Mouse (Mus musculus) stomach, embryonic 14.5 days (tissue): Measurements from ENCODE around the gene Zkscan17. TPM values are rescaled to one million over a fixed set of nuclear protein-coding genes. Genes with fewer than 3 reads are reported as not detected.

Experiments
- ATAC-seq: fragments of 200-750 bp; cut with Nextera tagmentation; 2 replicates; pipeline ENCODE4 v1.8.0; 2017; ENCODE audit warnings: low read depth, moderate TSS enrichment; ENCODE audit not compliant: insufficient number of reproducible peaks, insufficient read depth, low FRiP score
- H3K27ac ChIP-seq: fragments of 300-500 bp; sonication (generic); 2 replicates; pipeline ENCODE4 v1.5.1; 2014; ENCODE audit warnings: mild to moderate bottlenecking, low read length, moderate library complexity, mixed read lengths
- H3K27me3 ChIP-seq: fragments of 300-500 bp; sonication (generic); 2 replicates; pipeline ENCODE4 v1.6.1; 2014; ENCODE audit warnings: low read length, control low read depth, mixed read lengths; ENCODE audit not compliant: control insufficient read depth, insufficient read depth
- H3K36me3 ChIP-seq: fragments of 300-500 bp; sonication (generic); 2 replicates; pipeline ENCODE4 v1.6.1; 2014; ENCODE audit warnings: mild to moderate bottlenecking, control low read depth, low read length, moderate library complexity, mixed read lengths; ENCODE audit not compliant: control insufficient read depth, insufficient read depth
- H3K4me1 ChIP-seq: fragments of 300-500 bp; sonication (generic); 2 replicates; pipeline ENCODE4 v1.6.1; 2014; ENCODE audit warnings: low read length, control low read depth, mixed read lengths; ENCODE audit not compliant: control insufficient read depth, insufficient read depth
- H3K4me2 ChIP-seq: fragments of 300-500 bp; sonication (generic); replicated peaks from 2 replicates; pipeline ENCODE4 v1.6.1; 2014; ENCODE audit warnings: low read depth, low read length, control low read depth
- H3K4me3 ChIP-seq: fragments of 300-500 bp; sonication (generic); 2 replicates; pipeline ENCODE4 v1.5.1; 2014; ENCODE audit warnings: low read depth, low read length, control low read depth
- H3K9ac ChIP-seq: fragments of 300-500 bp; sonication (generic); replicated peaks from 2 replicates; pipeline ENCODE4 v1.6.1; 2014; ENCODE audit warnings: low read depth, mild to moderate bottlenecking, control low read depth, low read length, moderate library complexity, mixed read lengths
- H3K9me3 ChIP-seq: fragments of 300-500 bp; sonication (generic); 2 replicates; pipeline ENCODE4 v1.6.1; 2016; ENCODE audit warnings: low read depth, low read length, control low read depth; ENCODE audit not compliant: control insufficient read depth
- WGBS: fragments of 180-500 bp; shearing (Covaris S2); extraction: QIAGEN DNeasy Blood & Tissue Kit; methylation state at CpG from one replicate; pipeline ENCODE4 v1.1.7; 2014; 5-methylcytosine and 5-hydroxymethylcytosine counted together
- polyA plus RNA-seq: library from polyadenylated mRNA; unstranded; fragments of >200 nt; fragmentation: Nextera tagmentation; extraction: Ambion mirVana; gene quantifications from 2 replicates; pipeline ENCODE4 v1.2.1, GENCODE M21; 2014

The Zkscan17 gene
- polyA plus RNA-seq, 1 experiment from 2014 or later, result 20.9 TPM

- 90% methylated on average over 7 of the region's 7 CpGs for WGBS
Measured at GRCm38 (mm10) chr11:59497747-59498146, 28.8 kb downstream of the Zkscan17 start.

GRCm38 (mm10) chr11:59496672-59497310, 29.8 kb downstream of the Zkscan17 start:
- peaks cover 85% of the 10 kb centered on the region for H3K36me3 ChIP-seq
- no peak overlapping the region for H3K4me2 ChIP-seq
- WGBS, result 83% methylated on average over 6 of the region's 6 CpGs
- H3K4me1 ChIP-seq, result no peaks in the 10 kb centered on the region
- H3K27ac ChIP-seq, result no peak overlapping the region
- no peak for ATAC-seq
- no peak overlapping the region for H3K9ac ChIP-seq
- H3K9me3 ChIP-seq, result no peaks in the 10 kb centered on the region
- no peak overlapping the region for H3K4me3 ChIP-seq
- H3K27me3 ChIP-seq, result no peaks in the 10 kb centered on the region

More at GRCm38 (mm10) chr11:59497747-59498146, 28.8 kb downstream of the Zkscan17 start:
- Histone ChIP-seq H3K4me1 (no peaks in the 10 kb centered on the region), H3K9ac (no peak overlapping the region), H3K27ac (no peak overlapping the region), H3K36me3 (peaks cover 87% of the 10 kb centered on the region), H3K27me3 (no peaks in the 10 kb centered on the region), H3K9me3 (no peaks in the 10 kb centered on the region), H3K4me3 (no peak overlapping the region), H3K4me2 (no peak overlapping the region)
- ATAC-seq, result no peak

- H3K9me3 ChIP-seq, result no peaks in the 10 kb centered on the region
- H3K36me3 ChIP-seq, result peaks cover 41% of the 10 kb centered on the region
- 80% methylated on average over 8 of the region's 8 CpGs for WGBS
- H3K27me3 ChIP-seq, result no peaks in the 10 kb centered on the region
- no peak for ATAC-seq
- H3K9ac ChIP-seq, result no peak overlapping the region
- H3K4me1 ChIP-seq, result no peaks in the 10 kb centered on the region
- no peak overlapping the region for H3K4me2 ChIP-seq
- no peak overlapping the region for H3K27ac ChIP-seq
- no peak overlapping the region for H3K4me3 ChIP-seq
Measured at GRCm38 (mm10) chr11:59486222-59486621, 40.3 kb downstream of the Zkscan17 start.

GRCm38 (mm10) chr11:59485641-59486040, 40.9 kb downstream of the Zkscan17 start:
- peaks cover 36% of the 10 kb centered on the region for H3K36me3 ChIP-seq
- H3K4me1 ChIP-seq, result no peaks in the 10 kb centered on the region
- H3K9me3 ChIP-seq, result no peaks in the 10 kb centered on the region
- H3K9ac ChIP-seq, result no peak overlapping the region
- H3K4me3 ChIP-seq, result no peak overlapping the region
- H3K27me3 ChIP-seq, result no peaks in the 10 kb centered on the region
- ATAC-seq, result no peak
- no peak overlapping the region for H3K27ac ChIP-seq
- H3K4me2 ChIP-seq, result no peak overlapping the region
- WGBS, result 67% methylated on average over 2 of the region's 2 CpGs

- Histone ChIP-seq H3K36me3 (peaks cover 25% of the 10 kb centered on the region), H3K4me1 (no peaks in the 10 kb centered on the region), H3K27ac (no peak overlapping the region), H3K4me3 (no peak overlapping the region), H3K9ac (no peak overlapping the region), H3K4me2 (no peak overlapping the region), H3K9me3 (no peaks in the 10 kb centered on the region), H3K27me3 (no peaks in the 10 kb centered on the region)
- ATAC-seq, result no peak
- WGBS, result 6% methylated on average over 2 of the region's 2 CpGs
Measured at GRCm38 (mm10) chr11:59483212-59483611, 43.3 kb downstream of the Zkscan17 start.

- Histone ChIP-seq H3K36me3 (no peaks in the 10 kb centered on the region), H3K27me3 (no peaks in the 10 kb centered on the region), H3K4me3 (no peak overlapping the region), H3K4me2 (no peak overlapping the region), H3K4me1 (no peaks in the 10 kb centered on the region), H3K27ac (no peak overlapping the region), H3K9ac (no peak overlapping the region), H3K9me3 (no peaks in the 10 kb centered on the region)
- WGBS, result 68% methylated on average over 6 of the region's 6 CpGs
- no peak for ATAC-seq
Measured at GRCm38 (mm10) chr11:59477240-59477639, 49.3 kb downstream of the Zkscan17 start.

- Histone ChIP-seq H3K27me3 (no peaks in the 10 kb centered on the region), H3K4me1 (0 out of 2 replicates have a peak, but pooled peaks cover 7% of the 10 kb centered on the region), H3K36me3 (no peaks in the 10 kb centered on the region), H3K4me3 (peak within 1 kb of the TSS; percentile 85), H3K9me3 (no peaks in the 10 kb centered on the region), H3K4me2 (peak within 1 kb of the TSS; percentile 81), H3K9ac (peak within 1 kb of the TSS; percentile 84), H3K27ac (peak within 1 kb of the TSS; percentile 55)
- ATAC-seq, result peak; percentile 87
- under 1% methylated on average over 19 of the region's 19 CpGs for WGBS
Measured at GRCm38 (mm10) chr11:59472326-59472677, 54.2 kb downstream of the Zkscan17 start, which contains the start of gene Zfp867. Gene Zfp867 (minus strand): TSS chr11:59472474.

GRCm38 (mm10) chr11:59471413-59472325, 54.9 kb downstream of the Zkscan17 start:
- ATAC-seq, result peak; percentile 77; the same call in 1 of the 2 replicates
- no peaks in the 10 kb centered on the region for H3K9me3 ChIP-seq
- H3K4me3 ChIP-seq, result peak overlapping the region; percentile 85
- H3K36me3 ChIP-seq, result no peaks in the 10 kb centered on the region
- H3K4me2 ChIP-seq, result peak overlapping the region; percentile 81
- peak overlapping the region; percentile 84 for H3K9ac ChIP-seq
- peak overlapping the region; percentile 55 for H3K27ac ChIP-seq
- WGBS, result 3% methylated on average over 37 of the region's 37 CpGs
- no peaks in the 10 kb centered on the region for H3K27me3 ChIP-seq
- H3K4me1 ChIP-seq, result 0 out of 2 replicates have a peak, but pooled peaks cover 7% of the 10 kb centered on the region
